Mouse (Mus musculus) adrenal gland, adult 18-20 months (tissue): Measurements from ENCODE around the gene 4921530L21Rik. TPM values are rescaled to one million over a fixed set of nuclear protein-coding genes. Genes with fewer than 3 reads are reported as not detected.

Experiments used
- DNase-seq, 2 experiments: peaks; one replicate each; pipeline ENCODE4 v3.0.0; 2021 to 2022; ENCODE audit warnings: low spot score in 2 of 2
- long read RNA-seq, 2 experiments: library from polyadenylated mRNA; stranded (forward); transcript quantifications; one replicate each; pipeline ENCODE4 v2.0.0; 2021
- total RNA-seq, 2 experiments: library from RNA; stranded (reverse); gene quantifications; 1 replicate in 1 of 2; 2 replicates in 1 of 2; pipeline ENCODE4 v1.2.3; 2021

The 4921530L21Rik gene
- total RNA-seq: not detected
- long read RNA-seq, experiment 1: 0 reads
- long read RNA-seq, experiment 2: 0 reads

DNA sequence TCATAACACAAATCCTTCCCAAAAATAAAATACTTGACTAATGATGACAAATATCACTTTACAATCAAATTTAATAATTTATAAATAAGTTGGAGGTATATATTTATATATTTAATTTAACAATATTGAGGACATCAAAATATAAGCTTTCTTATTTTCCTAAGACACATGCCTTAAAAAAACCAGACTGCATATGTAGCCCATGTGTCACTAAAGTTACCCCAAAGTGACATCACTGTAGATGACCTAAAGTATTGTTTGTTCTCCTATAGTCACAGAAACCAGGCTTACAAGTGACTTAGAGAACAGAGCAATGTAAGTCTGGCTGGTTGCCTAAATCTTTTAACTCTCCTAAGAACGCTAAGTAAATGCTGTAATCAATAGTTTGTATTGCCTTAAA lies at the start of gene 4921530L21Rik:
TSS of gene 4921530L21Rik (plus strand) at position 301 of the 400 bp plus-strand sequence.
- no peak for DNase-seq

DNA sequence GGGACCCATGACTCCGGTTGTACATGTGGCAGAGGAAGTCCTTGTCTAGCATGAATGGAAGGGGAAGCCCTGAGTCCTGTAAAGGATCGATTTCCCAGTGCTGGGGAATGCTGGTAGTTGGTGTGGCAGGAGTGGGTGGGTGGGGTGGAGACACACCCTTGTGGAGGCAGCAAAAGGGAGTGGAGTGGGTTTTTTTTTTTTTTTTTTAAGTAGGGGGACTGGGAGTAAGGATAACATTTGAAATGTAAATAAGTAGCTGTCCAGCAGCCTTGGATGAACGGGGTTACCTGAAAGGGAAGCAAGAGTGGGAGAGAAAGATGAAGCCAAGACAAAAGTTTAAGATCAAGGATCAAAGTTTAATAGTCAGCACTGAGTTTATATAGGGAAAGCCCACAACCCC lies 47.2 kb upstream of the 4921530L21Rik start:
- DNase-seq: no peak

DNA sequence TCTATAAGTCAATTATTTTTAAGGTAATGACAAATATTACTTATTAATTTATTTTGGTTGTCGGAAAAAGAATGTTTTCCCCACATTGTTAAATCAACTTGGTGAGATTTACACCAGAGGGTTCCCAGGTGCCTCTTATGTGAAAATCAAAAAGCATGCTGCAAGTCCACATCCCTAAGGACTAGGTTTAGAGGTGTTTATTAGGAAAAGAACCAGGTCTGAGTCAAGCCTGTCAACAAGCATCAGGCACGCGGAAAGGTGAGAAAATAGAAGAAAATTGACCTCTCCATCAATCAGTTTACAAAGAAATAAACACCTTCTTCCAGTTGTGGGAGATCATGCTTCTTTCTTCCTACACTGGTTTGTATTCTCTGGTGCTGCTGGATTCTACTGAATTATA lies 18.1 kb upstream of the 4921530L21Rik start:
- DNase-seq: no peak

DNA sequence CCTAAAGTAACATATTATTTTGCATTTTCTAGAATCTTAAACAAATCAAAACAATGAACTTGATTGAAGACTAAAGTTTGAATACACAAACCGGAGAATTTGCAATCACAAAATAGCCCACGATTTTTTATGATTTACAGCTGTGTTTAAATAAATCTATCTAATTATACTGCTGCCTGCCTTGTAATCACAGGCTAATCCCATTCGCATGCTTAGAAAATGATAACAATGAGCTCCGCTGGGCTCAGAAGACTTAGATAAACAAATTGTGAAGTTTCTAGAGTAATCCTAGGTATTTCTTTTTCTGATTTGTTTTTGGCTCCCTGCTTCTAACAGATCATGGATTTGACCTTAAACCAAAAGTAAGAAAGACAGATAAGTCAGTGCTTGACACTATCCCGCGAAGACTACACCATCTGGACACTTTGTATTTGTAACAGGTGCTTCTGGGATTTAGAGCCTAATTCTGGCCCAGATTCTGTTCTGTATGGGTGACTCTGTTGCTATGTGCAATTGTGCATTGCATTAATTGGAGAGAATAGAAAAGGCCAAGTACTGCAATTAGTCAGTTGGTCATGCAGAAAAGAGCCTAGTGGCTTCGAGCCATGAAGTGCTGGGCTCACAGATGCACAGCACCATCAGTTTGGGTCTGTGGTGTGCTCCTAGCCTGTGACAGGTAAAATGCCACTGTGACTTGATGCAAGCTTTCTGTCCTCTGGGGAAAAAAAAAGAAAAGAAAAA lies 15.2 kb upstream of the 4921530L21Rik start:
- no peak for DNase-seq

DNA sequence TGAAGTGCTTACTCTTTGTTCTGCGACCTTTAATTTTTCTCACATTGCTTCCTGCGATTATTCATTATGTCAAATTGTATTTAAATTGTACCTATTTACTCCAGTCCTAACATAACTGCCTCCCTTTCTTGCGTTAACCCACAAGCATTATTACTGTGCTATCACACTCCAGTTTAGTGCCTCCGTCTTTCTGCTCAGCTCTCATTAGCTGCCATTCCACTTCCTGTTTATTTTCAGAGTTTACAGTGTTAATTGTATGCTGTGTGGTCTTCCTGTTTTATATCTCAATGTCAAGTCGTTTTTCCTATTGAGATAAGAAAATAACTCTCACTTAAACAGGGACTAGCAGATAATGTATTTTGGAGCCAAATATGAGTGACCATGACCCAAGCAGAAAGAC lies 9.0 kb upstream of the 4921530L21Rik start:
- no peak for DNase-seq

DNA sequence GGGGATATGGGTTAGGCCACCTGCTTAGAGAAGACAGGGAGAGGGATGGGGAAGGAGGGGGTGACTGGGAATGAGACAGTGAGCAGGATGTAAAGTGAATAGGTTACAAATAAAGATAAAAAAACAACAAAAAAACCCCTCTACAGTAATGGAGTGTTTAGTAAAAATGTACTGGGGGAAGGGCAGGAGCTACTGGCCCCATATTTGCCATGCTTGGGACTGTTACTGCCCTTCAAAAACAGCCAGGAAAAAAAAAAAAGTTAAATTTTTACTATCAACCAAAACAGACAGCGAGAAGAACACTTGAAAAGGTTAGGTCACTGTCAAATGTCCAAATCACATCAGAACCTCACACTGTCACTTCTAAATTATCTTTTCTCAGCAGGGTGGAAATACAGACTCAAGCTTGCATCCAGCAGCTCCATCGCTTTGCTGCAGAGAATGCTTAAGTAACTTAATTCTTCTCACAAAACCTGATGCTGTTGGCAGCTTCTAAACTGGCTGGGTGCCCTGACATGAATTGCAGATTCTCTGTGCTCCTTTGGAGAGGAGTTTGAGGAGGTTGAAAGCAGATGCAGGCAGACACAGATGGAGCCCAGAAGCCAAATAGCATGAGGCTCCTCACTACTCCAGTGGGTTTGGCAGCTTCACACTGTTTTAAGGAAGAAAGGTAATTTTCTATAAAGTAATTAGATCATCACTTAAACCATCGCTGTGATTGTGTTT lies 4.1 kb upstream of the 4921530L21Rik start:
- no peak for DNase-seq

DNA sequence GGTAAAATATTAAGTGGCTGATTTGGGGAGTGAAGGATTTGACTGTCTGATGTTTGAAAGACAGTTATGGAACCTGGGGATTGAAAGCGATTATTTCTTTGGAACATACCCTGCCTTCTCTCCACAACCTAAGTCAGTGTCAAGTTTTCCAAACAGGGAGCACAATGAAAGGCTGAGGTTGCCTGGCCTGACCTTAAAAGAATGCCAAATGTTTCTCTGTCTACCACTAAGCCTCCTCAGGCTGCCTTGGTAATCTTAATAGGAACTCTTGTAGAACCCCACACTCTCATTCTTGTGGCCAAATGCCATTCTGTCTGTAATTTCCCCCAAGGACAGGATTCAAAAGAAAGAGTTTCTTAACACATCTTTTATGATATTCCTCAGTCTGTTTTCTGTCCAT lies 3.5 kb upstream of the 4921530L21Rik start:
- no peak for DNase-seq

DNA sequence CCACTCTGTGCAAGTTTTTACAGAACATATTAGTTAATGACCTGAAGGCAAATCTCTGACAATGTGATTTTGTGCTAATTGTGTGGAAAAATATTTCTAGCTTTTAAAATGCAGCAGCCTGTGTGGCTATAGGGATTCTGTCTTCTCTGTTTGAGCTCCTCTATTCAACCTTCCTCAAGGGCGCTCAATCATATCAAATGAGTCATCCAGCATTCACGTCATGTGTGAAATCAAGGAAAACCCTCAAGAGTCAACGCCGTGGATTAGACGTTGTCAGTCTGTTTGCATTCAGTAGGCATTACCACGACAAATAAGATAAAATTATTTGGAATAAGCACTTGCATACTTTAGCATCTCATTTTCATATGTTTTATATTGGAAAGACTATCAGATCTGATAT lies 18.4 kb downstream of the 4921530L21Rik start:
- DNase-seq: no peak

DNA sequence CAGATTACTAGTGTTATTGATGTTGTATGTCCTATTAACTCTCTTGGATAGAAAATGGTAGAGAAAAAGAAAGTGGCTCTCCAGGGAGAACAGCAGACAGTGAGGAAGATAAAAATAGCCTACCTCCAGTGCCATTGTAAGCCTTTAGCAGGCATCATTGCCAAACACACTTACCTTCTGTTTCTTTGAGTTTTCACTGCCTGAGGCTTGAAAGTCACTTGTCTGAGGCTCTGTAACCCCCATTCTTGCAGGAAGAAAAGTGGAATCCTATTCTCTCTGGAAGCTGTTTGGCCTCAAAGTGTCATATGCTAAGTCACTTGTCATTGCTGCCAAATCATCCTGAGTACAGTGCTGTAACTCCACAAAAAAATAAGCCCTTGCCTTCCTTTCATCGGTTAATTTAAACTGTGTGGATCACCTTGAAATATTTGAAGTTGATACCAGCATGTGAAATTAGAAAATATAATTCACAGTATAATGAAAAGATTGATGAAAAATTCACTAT lies 23.6 kb downstream of the 4921530L21Rik start:
- DNase-seq: no peak

DNA sequence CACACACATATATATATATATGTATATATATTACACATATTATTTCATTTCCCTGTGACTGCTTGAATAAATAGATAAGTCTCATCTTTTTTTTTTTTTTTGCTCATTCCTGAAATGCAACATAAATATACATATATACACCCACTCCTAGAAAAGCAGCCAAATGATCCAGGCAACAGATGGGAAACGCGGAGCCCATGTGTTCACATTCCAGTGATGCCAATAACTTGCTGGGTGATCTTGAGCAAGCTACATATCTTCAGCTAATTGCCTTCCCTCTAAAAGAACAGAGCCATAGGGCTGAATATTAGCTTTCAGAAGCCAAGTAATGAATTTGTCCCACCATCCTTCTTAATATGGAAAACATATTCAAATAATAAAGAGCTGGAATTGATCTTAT lies 32.2 kb downstream of the 4921530L21Rik start:
- DNase-seq: no peak

DNA sequence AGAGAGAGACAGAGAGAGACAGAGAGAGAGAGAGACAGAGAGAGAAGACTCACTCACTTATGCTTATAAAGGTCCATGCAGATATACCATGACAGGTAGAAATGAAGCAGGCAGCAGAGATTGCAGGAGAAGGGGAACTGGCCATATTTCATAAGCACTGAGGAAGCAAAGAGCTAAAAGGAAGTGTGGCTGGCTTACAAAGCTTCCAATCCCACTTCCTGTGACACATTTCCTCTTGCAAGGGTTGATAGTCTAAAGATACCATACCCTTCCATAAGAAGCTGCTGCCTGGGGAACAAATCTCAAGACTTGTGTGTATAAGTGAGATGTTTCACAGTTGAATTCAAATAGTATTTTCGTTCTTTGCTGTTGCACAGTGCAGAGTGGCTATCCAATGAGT lies 45.7 kb downstream of the 4921530L21Rik start:
- no peak for DNase-seq

DNA sequence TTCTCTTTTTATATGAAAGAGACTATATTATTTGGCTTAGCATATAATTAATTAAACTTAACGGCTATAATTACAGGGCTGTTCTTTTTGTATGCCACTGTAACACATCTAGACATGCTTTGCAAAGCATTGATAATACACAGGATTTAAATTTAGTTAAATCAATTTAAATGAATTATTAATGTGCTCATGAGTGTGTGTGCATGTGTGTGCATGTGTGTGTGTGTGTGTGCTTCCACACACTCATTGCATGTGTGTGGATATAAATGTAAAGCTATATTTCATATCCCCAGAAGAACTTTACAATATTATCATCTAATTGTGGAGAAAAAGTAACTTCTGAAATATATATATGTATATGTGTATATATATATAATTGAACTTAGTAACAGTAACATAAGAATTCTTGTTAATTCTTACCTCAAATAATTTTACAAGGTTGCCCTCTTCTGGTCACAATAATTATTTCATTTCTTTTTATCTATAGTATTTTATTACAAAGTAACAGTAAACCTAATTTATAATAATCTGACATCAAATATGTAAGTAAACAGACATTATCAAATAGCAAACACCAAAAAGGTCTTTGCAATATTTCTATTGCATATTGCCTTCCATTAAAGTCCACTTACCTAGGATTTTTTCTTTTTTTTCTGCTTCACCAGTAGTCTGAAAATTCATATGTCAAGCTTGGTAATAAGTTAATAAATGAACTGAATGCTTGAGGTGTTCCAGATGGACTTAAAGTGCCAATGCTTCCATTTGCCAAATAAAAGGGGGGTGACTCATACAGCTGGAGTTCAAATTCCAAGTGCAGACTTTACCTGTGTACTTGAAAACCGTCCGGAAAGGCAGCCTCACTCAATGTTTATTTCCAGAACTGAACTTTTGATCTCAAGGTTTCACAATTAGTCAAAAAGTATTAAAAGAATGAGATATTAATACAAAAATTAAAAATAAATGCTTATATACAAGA lies 47.0 kb downstream of the 4921530L21Rik start:
- no peak for DNase-seq
